Mouse (Mus musculus) hindbrain, embryonic 14.5 days (tissue): ENCODE data around the gene Fut7. TPM values are rescaled to one million over a fixed set of nuclear protein-coding genes. Genes with fewer than 3 reads are reported as not detected.
"Not testable (repeated sequence)": the region's sequence is repeated elsewhere in the genome, so short reads cannot be mapped to it uniquely, and the experiment has no call there.

ENCODE experiments used
- ATAC-seq: fragments of 200-750 bp; cut with Nextera tagmentation; 2 replicates; pipeline ENCODE4 v1.8.0; 2017; ENCODE audit warnings: moderate number of reproducible peaks, mild to moderate bottlenecking, moderate TSS enrichment, moderate library complexity; ENCODE audit not compliant: low FRiP score
- DNase-seq: peaks from one replicate; pipeline ENCODE4 v3.0.0-alpha.2; 2015; ENCODE audit warnings: low spot score
- H3K27ac ChIP-seq: fragments of 300-500 bp; sonication (generic); 2 replicates; pipeline ENCODE4 v1.5.1; 2014; ENCODE audit warnings: mild to moderate bottlenecking, moderate library complexity
- H3K27me3 ChIP-seq: fragments of 300-500 bp; sonication (generic); 2 replicates; pipeline ENCODE4 v1.6.1; 2014; ENCODE audit warnings: mild to moderate bottlenecking, low read length, mixed read lengths; ENCODE audit not compliant: control insufficient read depth, insufficient read depth
- H3K36me3 ChIP-seq: fragments of 300-500 bp; sonication (generic); replicated peaks from 2 replicates; pipeline ENCODE4 v1.6.1; 2014; ENCODE audit not compliant: control insufficient read depth, insufficient read depth
- H3K4me1 ChIP-seq: fragments of 300-500 bp; sonication (generic); replicated peaks from 2 replicates; pipeline ENCODE4 v1.6.1; 2014; ENCODE audit warnings: antibody characterized with exemption, low read length, mixed read lengths; ENCODE audit not compliant: control insufficient read depth, insufficient read depth
- H3K4me2 ChIP-seq: fragments of 300-500 bp; sonication (generic); replicated peaks from 2 replicates; pipeline ENCODE4 v1.6.1; 2014; ENCODE audit warnings: mild to moderate bottlenecking, moderate library complexity
- H3K4me3 ChIP-seq: fragments of 300-500 bp; sonication (generic); replicated peaks from 2 replicates; pipeline ENCODE4 v1.5.1; 2014; ENCODE audit warnings: mild to moderate bottlenecking, low read length
- H3K9ac ChIP-seq: fragments of 300-500 bp; sonication (generic); 2 replicates; pipeline ENCODE4 v1.6.1; 2014
- H3K9me3 ChIP-seq: fragments of 300-500 bp; sonication (generic); 2 replicates; pipeline ENCODE4 v1.6.1; 2016; ENCODE audit warnings: low read length; ENCODE audit not compliant: control insufficient read depth
- WGBS: fragments of 180-500 bp; shearing (Covaris S2); extraction: QIAGEN DNeasy Blood & Tissue Kit; methylation state at CpG from one replicate; pipeline ENCODE4 v1.1.7; 2014; 5-methylcytosine and 5-hydroxymethylcytosine counted together
- polyA plus RNA-seq: library from polyadenylated mRNA; unstranded; fragments of >200 nt; fragmentation: Nextera tagmentation; extraction: Ambion mirVana; gene quantifications from 2 replicates; pipeline ENCODE4 v1.2.1, GENCODE M21; 2014

Gene Fut7
- polyA plus RNA-seq, 1 experiment from 2014 or later = 0.37 TPM

- peaks cover 51% of the 10 kb centered on the region for H3K36me3 ChIP-seq
- not testable (repeated sequence) for ATAC-seq
Observed at GRCm38 (mm10) chr2:25413436-25413835, 9.6 kb upstream of the Fut7 start.

GRCm38 (mm10) chr2:25417426-25417825 is 5.6 kb upstream of the Fut7 start:
- peaks cover 18% of the 10 kb centered on the region for H3K36me3 ChIP-seq
- H3K4me3 ChIP-seq = no peak overlapping the region
- no peak overlapping the region for H3K9ac ChIP-seq
- H3K4me1 ChIP-seq = no peaks in the 10 kb centered on the region
- no peak for DNase-seq
- H3K27me3 ChIP-seq = no peaks in the 10 kb centered on the region
- no peak overlapping the region for H3K27ac ChIP-seq
- H3K9me3 ChIP-seq = no peaks in the 10 kb centered on the region
- ATAC-seq = no peak
- WGBS = 14% methylated on average over 3 of the region's 3 CpGs
- no peak overlapping the region for H3K4me2 ChIP-seq

More at GRCm38 (mm10) chr2:25413436-25413835, 9.6 kb upstream of the Fut7 start:
- not testable (repeated sequence) for H3K27me3 ChIP-seq, DNase-seq, H3K4me3 ChIP-seq, H3K4me2 ChIP-seq, H3K9me3 ChIP-seq, H3K4me1 ChIP-seq, H3K9ac ChIP-seq, H3K27ac ChIP-seq

- ATAC-seq = no peak
Observed at GRCm38 (mm10) chr2:25421896-25422295, 1.2 kb upstream of the Fut7 start.

GRCm38 (mm10) chr2:25423626-25424025 is 559 bp downstream of the Fut7 start:
- H3K36me3 ChIP-seq = no peaks in the 10 kb centered on the region
- ATAC-seq (no peak), DNase-seq (no peak)
- no peak overlapping the region for H3K4me3 ChIP-seq
- no peak overlapping the region for H3K9ac ChIP-seq
- H3K27me3 ChIP-seq = peaks cover 10% of the 10 kb centered on the region; the same call in 1 of the 2 replicates
- no peak overlapping the region for H3K4me2 ChIP-seq
- no peak overlapping the region for H3K27ac ChIP-seq
- H3K9me3 ChIP-seq = no peaks in the 10 kb centered on the region
- no peaks in the 10 kb centered on the region for H3K4me1 ChIP-seq
- 67% methylated on average over 1 of the region's 1 CpGs for WGBS

More at GRCm38 (mm10) chr2:25421896-25422295, 1.2 kb upstream of the Fut7 start:
- WGBS = 24% methylated on average over 3 of the region's 3 CpGs
- Histone ChIP-seq H3K4me2 (no peak overlapping the region), H3K9me3 (no peaks in the 10 kb centered on the region), H3K27me3 (peaks cover 10% of the 10 kb centered on the region; the same call in 1 of the 2 replicates), H3K36me3 (no peaks in the 10 kb centered on the region), H3K27ac (no peak overlapping the region), H3K4me1 (no peaks in the 10 kb centered on the region), H3K4me3 (no peak overlapping the region), H3K9ac (no peak overlapping the region; the same call in 1 of the 2 replicates)
- DNase-seq = peak; percentile 61

GRCm38 (mm10) chr2:25425481-25425880 is 2.4 kb downstream of the Fut7 start:
- no peak for ATAC-seq
- H3K4me1 ChIP-seq = peaks cover 15% of the 10 kb centered on the region
- peaks cover 10% of the 10 kb centered on the region; the same call in 1 of the 2 replicates for H3K27me3 ChIP-seq
- 49% methylated on average over 27 of the region's 27 CpGs for WGBS
- H3K4me2 ChIP-seq = no peak overlapping the region
- no peaks in the 10 kb centered on the region for H3K36me3 ChIP-seq
- H3K9ac ChIP-seq = no peak overlapping the region
- no peak overlapping the region for H3K4me3 ChIP-seq
- no peak for DNase-seq
- H3K9me3 ChIP-seq = no peaks in the 10 kb centered on the region
- no peak overlapping the region for H3K27ac ChIP-seq

GRCm38 (mm10) chr2:25426721-25427191 is 3.7 kb downstream of the Fut7 start:
- Histone ChIP-seq H3K4me1 (peaks cover 28% of the 10 kb centered on the region), H3K27ac (no peak overlapping the region), H3K4me3 (no peak overlapping the region), H3K9ac (no peak overlapping the region), H3K27me3 (peaks cover 10% of the 10 kb centered on the region; the same call in 1 of the 2 replicates), H3K36me3 (no peaks in the 10 kb centered on the region), H3K9me3 (no peaks in the 10 kb centered on the region), H3K4me2 (no peak overlapping the region)
- WGBS = 32% methylated on average over 5 of the region's 5 CpGs
- no peak for ATAC-seq
- peak; percentile 89 for DNase-seq

GRCm38 (mm10) chr2:25427256-25427655 is 4.2 kb downstream of the Fut7 start:
- H3K9ac ChIP-seq = no peak overlapping the region
- peaks cover 29% of the 10 kb centered on the region for H3K4me1 ChIP-seq
- H3K9me3 ChIP-seq = no peaks in the 10 kb centered on the region
- H3K27me3 ChIP-seq = peaks cover 10% of the 10 kb centered on the region; the same call in 1 of the 2 replicates
- DNase-seq (no peak), ATAC-seq (no peak)
- H3K27ac ChIP-seq = no peak overlapping the region
- no peak overlapping the region for H3K4me3 ChIP-seq
- no peak overlapping the region for H3K4me2 ChIP-seq
- WGBS = 90% methylated on average over 5 of the region's 5 CpGs
- H3K36me3 ChIP-seq = no peaks in the 10 kb centered on the region

GRCm38 (mm10) chr2:25428442-25429236 is 5.6 kb downstream of the Fut7 start, which contains the start of gene Abca2:
Abca2 (plus strand) TSS chr2:25428703.
- ATAC-seq = peak; percentile 93
- WGBS = under 1% methylated on average over 65 of the region's 89 CpGs
- Histone ChIP-seq H3K4me1 (peaks cover 29% of the 10 kb centered on the region), H3K4me3 (peak within 1 kb of the TSS; percentile 91), H3K27ac (peak within 1 kb of the TSS; percentile 84), H3K9ac (peak within 1 kb of the TSS; percentile 93), H3K27me3 (peaks cover 4% of the 10 kb centered on the region; the same call in 1 of the 2 replicates), H3K36me3 (peaks cover 10% of the 10 kb centered on the region), H3K9me3 (no peaks in the 10 kb centered on the region), H3K4me2 (peak within 1 kb of the TSS; percentile 86)
- DNase-seq = peak; percentile 97

GRCm38 (mm10) chr2:25429435-25430180 is 6.5 kb downstream of the Fut7 start:
- H3K4me2 ChIP-seq = peak overlapping the region; percentile 86
- peaks cover 29% of the 10 kb centered on the region for H3K4me1 ChIP-seq
- H3K9ac ChIP-seq = peak overlapping the region; percentile 93
- H3K4me3 ChIP-seq = peak overlapping the region; percentile 91
- H3K9me3 ChIP-seq = no peaks in the 10 kb centered on the region
- H3K27me3 ChIP-seq = 0 out of 2 replicates have a peak, but pooled peaks cover 4% of the 10 kb centered on the region
- peaks cover 19% of the 10 kb centered on the region for H3K36me3 ChIP-seq
- DNase-seq = no peak
- WGBS = 70% methylated on average over 5 of the region's 5 CpGs
- H3K27ac ChIP-seq = peak overlapping the region; percentile 84; the same call in 1 of the 2 replicates
- ATAC-seq = no peak
